Mouse (Mus musculus): ENCODE measurements at regions not wholly inside any gene's neighbourhood (a gene's known extent, or its start where the extent isn't known, plus 50 kb on each side); places are given as distances from the start of the nearest gene placed in this dataset.

GRCm38 (mm10) chr9:41391591-41392320, 230.3 kb upstream of the Ubash3b start:
- DNase-seq (ENCODE audit: low spot score in 2 of 2): peak; percentile 38 to 75

- DNase-seq (ENCODE audit: low spot score in 2 of 2): no peak
Observed at GRCm38 (mm10) chr9:41379283-41379682, 217.8 kb upstream of the Ubash3b start.

GRCm38 (mm10) chr9:41378627-41379231, 217.2 kb upstream of the Ubash3b start:
- peak; percentile 18 to 40 for DNase-seq (ENCODE audit: low spot score in 2 of 2)

- peak; percentile 38 to 47 for DNase-seq (ENCODE audit: low spot score in 2 of 2)
Observed at GRCm38 (mm10) chr9:41377701-41378626, 216.5 kb upstream of the Ubash3b start.

GRCm38 (mm10) chr9:41376948-41377700, 215.6 kb upstream of the Ubash3b start:
- peak; percentile 11 to 29 for DNase-seq (ENCODE audit: low spot score in 2 of 2)

GRCm38 (mm10) chr9:41375984-41376651, 214.6 kb upstream of the Ubash3b start:
- peak; percentile 84 to 91 for DNase-seq (ENCODE audit: low spot score in 2 of 2)

- DNase-seq (ENCODE audit: low spot score in 2 of 2): no peak
Observed at GRCm38 (mm10) chr9:41374591-41375481, 213.3 kb upstream of the Ubash3b start.

- DNase-seq (ENCODE audit: low spot score in 2 of 2): no peak
Observed at GRCm38 (mm10) chr9:41366405-41366804, 204.9 kb upstream of the Ubash3b start.

GRCm38 (mm10) chr9:41365251-41365650, 203.8 kb upstream of the Ubash3b start:
- no peak for DNase-seq (ENCODE audit: low spot score in 2 of 2)

- no peak for DNase-seq (ENCODE audit: low spot score in 2 of 2)
Observed at GRCm38 (mm10) chr9:41364442-41365250, 203.1 kb upstream of the Ubash3b start.

- DNase-seq (ENCODE audit: low spot score in 2 of 2): no peak
Observed at GRCm38 (mm10) chr9:41360356-41360755, 198.9 kb upstream of the Ubash3b start.

- no peak for DNase-seq (ENCODE audit: low spot score in 2 of 2)
Observed at GRCm38 (mm10) chr9:41359286-41359685, 197.8 kb upstream of the Ubash3b start.

GRCm38 (mm10) chr9:41345338-41345737, 183.8 kb upstream of the Ubash3b start:
- peak; percentile 3 to 53 for DNase-seq (ENCODE audit: low spot score in 2 of 2)

- DNase-seq (ENCODE audit: low spot score in 2 of 2): no peak
Observed at GRCm38 (mm10) chr9:41337375-41337774, 175.9 kb upstream of the Ubash3b start.

- DNase-seq (ENCODE audit: low spot score in 2 of 2): no peak
Observed at GRCm38 (mm10) chr9:41336801-41337200, 175.3 kb upstream of the Ubash3b start.

- no peak for DNase-seq (ENCODE audit: low spot score in 2 of 2)
Observed at GRCm38 (mm10) chr9:41334462-41335241, 173.2 kb upstream of the Ubash3b start.

GRCm38 (mm10) chr9:41333526-41333925, 172.0 kb upstream of the Ubash3b start:
- DNase-seq (ENCODE audit: low spot score in 2 of 2): no peak

GRCm38 (mm10) chr9:41328959-41329358, 167.5 kb upstream of the Ubash3b start:
- no peak for DNase-seq (ENCODE audit: low spot score in 2 of 2)
